In genomic region chr7:44495992-44496770, GRCm38 (mm10) we compare ENCODE assay signal across 8 mouse cellular contexts. TPM values are rescaled to one million over a fixed set of nuclear protein-coding genes. Genes with fewer than 3 reads are reported as not detected.
DNase-seq lines count a peak whose midpoint lies in the region; ATAC-seq and TF ChIP-seq lines count a peak whose summit lies in the region.

Emc10 (minus strand) TSS chr7:44496529.
Fam71e1 (plus strand) TSS chr7:44496581.

- H3K4me1 ChIP-seq in heart, embryonic 12.5 days (replicated peaks): peaks cover 13% of the 10 kb centered on the region
- peaks cover 8% of the 10 kb centered on the region; the same call in 1 of the 2 replicates for H3K4me1 ChIP-seq in kidney, postnatal 0 days (replicated peaks; ENCODE audit: insufficient read depth, low read length)
- H3K4me1 ChIP-seq in liver, embryonic 11.5 days (replicated peaks; ENCODE audit: control insufficient read depth, insufficient read depth, low read length): peaks cover 14% of the 10 kb centered on the region; the same call in 1 of the 2 replicates
- peaks cover 16% of the 10 kb centered on the region; the same call in 1 of the 2 replicates for H3K4me1 ChIP-seq in stomach, embryonic 14.5 days (ENCODE audit: control insufficient read depth, insufficient read depth, low read length)

- H3K27me3 ChIP-seq in heart, embryonic 12.5 days (replicated peaks): peaks cover 27% of the 10 kb centered on the region
- no peaks in the 10 kb centered on the region for H3K27me3 ChIP-seq in kidney, postnatal 0 days (ENCODE audit: insufficient read depth, low read length)
- H3K27me3 ChIP-seq in liver, embryonic 11.5 days (replicated peaks; ENCODE audit: control insufficient read depth, insufficient read depth, low read length): peaks cover 6% of the 10 kb centered on the region; the same call in 1 of the 2 replicates
- no peaks in the 10 kb centered on the region for H3K27me3 ChIP-seq in stomach, embryonic 14.5 days (ENCODE audit: control insufficient read depth, insufficient read depth, low read length)

- H3K4me3 ChIP-seq in heart, embryonic 12.5 days: peak within 1 kb of the TSS; percentile 72
- H3K4me3 ChIP-seq in kidney, postnatal 0 days (replicated peaks; ENCODE audit: low read depth, low read length): peak within 1 kb of the TSS; percentile 82
- H3K4me3 ChIP-seq in liver, embryonic 11.5 days (ENCODE audit: low read depth, low read length): peak within 1 kb of the TSS; percentile 59
- peak within 1 kb of the TSS; percentile 56 for H3K4me3 ChIP-seq in stomach, embryonic 14.5 days (ENCODE audit: low read depth, low read length)

- peaks cover 31% of the 10 kb centered on the region for H3K36me3 ChIP-seq in heart, embryonic 12.5 days
- H3K36me3 ChIP-seq in kidney, postnatal 0 days (ENCODE audit: insufficient read depth, low read length): peaks cover 23% of the 10 kb centered on the region
- peaks cover 12% of the 10 kb centered on the region for H3K36me3 ChIP-seq in liver, embryonic 11.5 days (ENCODE audit: control insufficient read depth, insufficient read depth, low read length)
- H3K36me3 ChIP-seq in stomach, embryonic 14.5 days (ENCODE audit: control insufficient read depth, insufficient read depth, low read length): peaks cover 19% of the 10 kb centered on the region

- TF ChIP-seq CTCF in kidney, postnatal 0 days (IDR thresholded peaks at IDR 0.05; ENCODE audit: low read depth): peak; percentile 13; the same call in 1 of the 2 replicates

- peak within 1 kb of the TSS; percentile 75 for H3K4me2 ChIP-seq in heart, embryonic 12.5 days
- peak within 1 kb of the TSS; percentile 92 for H3K4me2 ChIP-seq in kidney, postnatal 0 days (ENCODE audit: low read length)
- H3K4me2 ChIP-seq in liver, embryonic 11.5 days: peak within 1 kb of the TSS; percentile 88
- peak within 1 kb of the TSS; percentile 61 for H3K4me2 ChIP-seq in stomach, embryonic 14.5 days (replicated peaks; ENCODE audit: low read depth, low read length)

- 1% methylated on average over 58 of the region's 58 CpGs for WGBS in heart, embryonic 12.5 days
- whole genome bisulfite sequencing in kidney, postnatal 0 days: 1% methylated on average over 56 of the region's 58 CpGs
- under 1% methylated on average over 58 of the region's 58 CpGs for WGBS in liver, embryonic 11.5 days
- under 1% methylated on average over 58 of the region's 58 CpGs for WGBS in stomach, embryonic 14.5 days

- H3K27ac ChIP-seq in heart, embryonic 12.5 days (ENCODE audit: poor library complexity, severe bottlenecking): peak within 1 kb of the TSS; percentile 92
- peak within 1 kb of the TSS; percentile 94 for H3K27ac ChIP-seq in kidney, postnatal 0 days
- peak within 1 kb of the TSS; percentile 87 for H3K27ac ChIP-seq in liver, embryonic 11.5 days (ENCODE audit: low read depth, low read length)
- peak within 1 kb of the TSS; percentile 87 for H3K27ac ChIP-seq in stomach, embryonic 14.5 days (ENCODE audit: low read length)

- DNase-seq in CD4-positive helper T cell, adult 2 months (ENCODE audit: low read depth, low spot score): peak; percentile 100
- peak; percentile 98 for DNase-seq in brain, embryonic 18.5 days (ENCODE audit: low read depth, low spot score)
- peak; percentile 98 for DNase-seq in kidney, postnatal 0 days (ENCODE audit: low spot score)
- peak; percentile 98 for DNase-seq in liver, embryonic 11.5 days (ENCODE audit: low spot score)
- DNase-seq in naive thymus-derived CD4-positive, alpha-beta T cell, adult 2 months (ENCODE audit: low read depth): peak; percentile 100

- no peaks in the 10 kb centered on the region for H3K9me3 ChIP-seq in heart, embryonic 12.5 days (replicated peaks)
- H3K9me3 ChIP-seq in kidney, postnatal 0 days (replicated peaks; ENCODE audit: low read length): no peaks in the 10 kb centered on the region
- no peaks in the 10 kb centered on the region for H3K9me3 ChIP-seq in liver, embryonic 11.5 days (ENCODE audit: control insufficient read depth, low read length)
- H3K9me3 ChIP-seq in stomach, embryonic 14.5 days (ENCODE audit: control insufficient read depth, low read depth, low read length): no peaks in the 10 kb centered on the region

- H3K9ac ChIP-seq in heart, embryonic 12.5 days: peak within 1 kb of the TSS; percentile 83
- H3K9ac ChIP-seq in kidney, postnatal 0 days (ENCODE audit: low read depth, low read length): peak within 1 kb of the TSS; percentile 82
- peak within 1 kb of the TSS; percentile 78 for H3K9ac ChIP-seq in liver, embryonic 11.5 days (ENCODE audit: low read depth, low read length)
- H3K9ac ChIP-seq in stomach, embryonic 14.5 days (replicated peaks; ENCODE audit: low read depth, low read length): peak within 1 kb of the TSS; percentile 62

- peak; percentile 88 for ATAC-seq in erythroid progenitor cell, adult 5-6 weeks (replicated peaks; ENCODE audit: low FRiP score, poor library complexity, severe bottlenecking)
- ATAC-seq in heart, embryonic 12.5 days (ENCODE audit: insufficient number of reproducible peaks, low FRiP score): peak; percentile 96
- ATAC-seq in kidney, postnatal 0 days (replicated peaks; ENCODE audit: low FRiP score, low read depth): peak; percentile 97
- ATAC-seq in liver, embryonic 11.5 days (replicated peaks; ENCODE audit: low FRiP score): peak; percentile 97
- peak; percentile 96 for ATAC-seq in stomach, embryonic 14.5 days (ENCODE audit: insufficient number of reproducible peaks, insufficient read depth, low FRiP score, low read depth)

RNA-seq across cellular contexts. Expression of gene Emc10, which starts in this region (rescaled TPM):
- total RNA-seq in erythroid progenitor cell, adult 5-6 weeks (2015; ENCODE audit: low replicate concordance): 81.7 and 90.1 TPM in 2 replicates
- 43.7 and 56.1 TPM in 2 replicates for total RNA-seq in erythroid progenitor cell, adult 5-6 weeks (2017; ENCODE audit: low replicate concordance)
- polyA plus RNA-seq in heart, embryonic 12.5 days (2016; fragmentation: Nextera tagmentation; extraction: Ambion mirVana): 111 and 114 TPM in 2 replicates
- 113 and 136 TPM in 2 replicates for polyA plus RNA-seq in kidney, postnatal 0 days (2015; fragmentation: Nextera tagmentation; extraction: Ambion mirVana)
- 72.8 and 75.2 TPM in 2 replicates for polyA plus RNA-seq in liver, embryonic 11.5 days (2014; fragmentation: Nextera tagmentation; extraction: Ambion mirVana)
- 113 and 116 TPM in 2 replicates for polyA plus RNA-seq in stomach, embryonic 14.5 days (2014; fragmentation: Nextera tagmentation; extraction: Ambion mirVana)

RNA-seq across cellular contexts. Expression of gene Fam71e1, which starts in this region (rescaled TPM):
- total RNA-seq in erythroid progenitor cell, adult 5-6 weeks (2015; ENCODE audit: low replicate concordance): not detected in 2 replicates
- total RNA-seq in erythroid progenitor cell, adult 5-6 weeks (2017; ENCODE audit: low replicate concordance): not detected in 2 replicates
- 10.1 and 12.7 TPM in 2 replicates for polyA plus RNA-seq in heart, embryonic 12.5 days (2016; fragmentation: Nextera tagmentation; extraction: Ambion mirVana)
- 17.1 and 19.2 TPM in 2 replicates for polyA plus RNA-seq in kidney, postnatal 0 days (2015; fragmentation: Nextera tagmentation; extraction: Ambion mirVana)
- 4.7 and 5.9 TPM in 2 replicates for polyA plus RNA-seq in liver, embryonic 11.5 days (2014; fragmentation: Nextera tagmentation; extraction: Ambion mirVana)
- 11.6 and 17.9 TPM in 2 replicates for polyA plus RNA-seq in stomach, embryonic 14.5 days (2014; fragmentation: Nextera tagmentation; extraction: Ambion mirVana)

Comparison
In these comparisons a context has a peak if more than half of its experiments do, and no peak if none do; other contexts are left out.
1. Peak in every context shown above with its lines: DNase-seq, ATAC-seq, H3K4me3 ChIP-seq and H3K27ac ChIP-seq.